Mouse (Mus musculus) CD4-positive, CD25-positive, alpha-beta regulatory T cell, adult 4 months (primary cell): Measurements from ENCODE around the gene Atxn1. TPM values are rescaled to one million over a fixed set of nuclear protein-coding genes. Genes with fewer than 3 reads are reported as not detected.

Source experiments
- ATAC-seq: one replicate; pipeline ENCODE4 v1.8.0; 2017
- polyA plus RNA-seq, 2 experiments: library from polyadenylated mRNA; unstranded; fragments of 100-300 nt; shearing (Covaris generic); gene quantifications; one replicate each; pipeline ENCODE4 v1.2.1; 2017

The Atxn1 gene
- polyA plus RNA-seq, 2 experiments from 2014 or later: 26.0 to 31.6 TPM

GRCm38 (mm10) chr13:45661283-45662185 is 303.3 kb downstream of the Atxn1 start:
- no peak for ATAC-seq

- ATAC-seq: no peak
Measured at GRCm38 (mm10) chr13:45659813-45660212, 305.0 kb downstream of the Atxn1 start.

GRCm38 (mm10) chr13:45658343-45658742 is 306.5 kb downstream of the Atxn1 start:
- ATAC-seq: no peak

GRCm38 (mm10) chr13:45657176-45657575 is 307.6 kb downstream of the Atxn1 start:
- ATAC-seq: no peak

- ATAC-seq: no peak
Measured at GRCm38 (mm10) chr13:45651652-45652241, 313.1 kb downstream of the Atxn1 start.

GRCm38 (mm10) chr13:45649197-45649812 is 315.5 kb downstream of the Atxn1 start:
- ATAC-seq: peak; percentile 80

- ATAC-seq: no peak
Measured at GRCm38 (mm10) chr13:45643780-45644395, 320.9 kb downstream of the Atxn1 start.

GRCm38 (mm10) chr13:45642913-45643312 is 321.9 kb downstream of the Atxn1 start:
- no peak for ATAC-seq

- no peak for ATAC-seq
Measured at GRCm38 (mm10) chr13:45640431-45640830, 324.4 kb downstream of the Atxn1 start.

GRCm38 (mm10) chr13:45638281-45638680 is 326.5 kb downstream of the Atxn1 start:
- no peak for ATAC-seq

- no peak for ATAC-seq
Measured at GRCm38 (mm10) chr13:45637324-45637723, 327.5 kb downstream of the Atxn1 start.

- ATAC-seq: no peak
Measured at GRCm38 (mm10) chr13:45636435-45636834, 328.4 kb downstream of the Atxn1 start.

GRCm38 (mm10) chr13:45633918-45634317 is 330.9 kb downstream of the Atxn1 start:
- no peak for ATAC-seq

GRCm38 (mm10) chr13:45632133-45632532 is 332.7 kb downstream of the Atxn1 start:
- no peak for ATAC-seq

- no peak for ATAC-seq
Measured at GRCm38 (mm10) chr13:45630518-45631290, 334.1 kb downstream of the Atxn1 start.

- ATAC-seq: no peak
Measured at GRCm38 (mm10) chr13:45629750-45630149, 335.1 kb downstream of the Atxn1 start.

- ATAC-seq: no peak
Measured at GRCm38 (mm10) chr13:45628341-45628740, 336.5 kb downstream of the Atxn1 start.

- ATAC-seq: no peak
Measured at GRCm38 (mm10) chr13:45627206-45627751, 337.5 kb downstream of the Atxn1 start.

- ATAC-seq: no peak
Measured at GRCm38 (mm10) chr13:45625740-45626139, 339.1 kb downstream of the Atxn1 start.

GRCm38 (mm10) chr13:45623846-45624245 is 341.0 kb downstream of the Atxn1 start:
- ATAC-seq: peak; percentile 75

GRCm38 (mm10) chr13:45622871-45623546 is 341.8 kb downstream of the Atxn1 start:
- ATAC-seq: no peak
